Mouse (Mus musculus): ENCODE measurements around the gene Foxk2.

Gene Foxk2

DNA sequence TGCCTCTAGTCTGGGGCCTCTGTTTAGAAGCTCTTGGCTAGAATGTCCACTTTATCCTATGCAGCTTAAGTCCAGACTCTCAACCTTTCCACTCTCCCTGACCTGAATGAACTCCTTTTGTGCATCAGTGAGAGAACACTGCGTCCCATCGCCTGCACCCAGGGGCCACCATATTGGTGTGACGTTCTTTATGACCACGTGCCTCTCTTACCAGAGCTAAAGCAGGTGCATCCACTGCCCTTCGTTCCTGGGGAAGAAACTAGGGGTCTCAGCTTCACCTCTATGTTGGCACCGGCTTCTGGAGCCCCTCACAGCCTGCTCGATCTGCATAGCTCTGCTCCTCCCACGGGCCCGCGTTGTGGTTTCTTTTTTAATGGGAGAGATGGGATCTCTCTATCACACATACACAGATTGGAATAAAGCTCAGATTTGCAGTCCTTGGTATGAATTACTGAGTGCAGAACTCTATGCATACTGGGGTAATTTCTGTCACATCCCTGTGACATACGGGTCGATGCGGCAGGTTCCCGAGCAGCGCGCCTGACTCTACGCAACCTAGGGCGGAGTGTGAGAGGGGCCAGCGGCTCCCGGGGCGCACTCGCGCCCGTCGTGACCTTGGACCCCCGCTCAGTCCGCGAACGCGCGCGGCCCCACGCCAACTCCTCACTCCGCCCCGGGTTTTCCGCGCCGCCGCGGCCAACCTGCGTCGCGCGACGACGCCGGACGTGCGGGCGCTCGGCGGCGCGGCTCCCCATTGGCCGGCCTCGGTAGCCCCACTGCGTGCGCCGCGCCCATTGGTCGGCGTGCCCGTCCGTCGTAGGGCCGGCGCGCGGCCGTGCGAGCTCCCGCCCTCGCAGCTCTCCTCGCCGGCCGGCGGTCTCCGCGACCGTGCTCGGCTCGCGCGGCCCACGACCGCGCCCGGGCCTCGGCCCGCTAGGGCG is at the start of gene Foxk2:
Gene Foxk2, plus strand, starts transcription at position 831 of the 941 bp plus-strand sequence.
- peak; percentile 73 to 79 for DNase-seq

DNA sequence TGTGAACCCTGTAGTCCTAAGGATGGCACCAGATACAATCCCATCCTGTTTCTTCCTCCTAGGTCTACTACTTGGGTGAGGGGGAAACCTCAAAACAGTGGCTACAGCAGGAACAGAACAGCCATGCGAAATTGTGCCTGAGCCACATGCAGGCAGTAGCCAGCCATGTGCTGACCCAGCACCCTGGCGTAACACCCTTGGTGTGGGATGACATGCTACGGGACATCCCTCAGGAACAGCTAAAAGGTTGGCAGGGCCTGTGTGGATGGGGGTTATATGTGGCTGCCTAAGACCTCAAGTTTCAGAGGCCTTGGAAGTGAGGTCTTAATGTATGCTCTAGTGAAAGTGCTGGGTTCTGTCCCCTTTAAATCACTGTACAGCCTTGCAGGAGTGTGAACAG is 43.0 kb upstream of the Foxk2 start:
- no peak for DNase-seq

- DNase-seq, result no peak
Measured at GRCm38 (mm10) chr11:121219776-121220175, 40.0 kb upstream of the Foxk2 start.

- no peak for DNase-seq
Measured at GRCm38 (mm10) chr11:121220771-121221170, 39.0 kb upstream of the Foxk2 start.

GRCm38 (mm10) chr11:121221321-121222010 is 38.3 kb upstream of the Foxk2 start:
- DNase-seq, result no peak

DNA sequence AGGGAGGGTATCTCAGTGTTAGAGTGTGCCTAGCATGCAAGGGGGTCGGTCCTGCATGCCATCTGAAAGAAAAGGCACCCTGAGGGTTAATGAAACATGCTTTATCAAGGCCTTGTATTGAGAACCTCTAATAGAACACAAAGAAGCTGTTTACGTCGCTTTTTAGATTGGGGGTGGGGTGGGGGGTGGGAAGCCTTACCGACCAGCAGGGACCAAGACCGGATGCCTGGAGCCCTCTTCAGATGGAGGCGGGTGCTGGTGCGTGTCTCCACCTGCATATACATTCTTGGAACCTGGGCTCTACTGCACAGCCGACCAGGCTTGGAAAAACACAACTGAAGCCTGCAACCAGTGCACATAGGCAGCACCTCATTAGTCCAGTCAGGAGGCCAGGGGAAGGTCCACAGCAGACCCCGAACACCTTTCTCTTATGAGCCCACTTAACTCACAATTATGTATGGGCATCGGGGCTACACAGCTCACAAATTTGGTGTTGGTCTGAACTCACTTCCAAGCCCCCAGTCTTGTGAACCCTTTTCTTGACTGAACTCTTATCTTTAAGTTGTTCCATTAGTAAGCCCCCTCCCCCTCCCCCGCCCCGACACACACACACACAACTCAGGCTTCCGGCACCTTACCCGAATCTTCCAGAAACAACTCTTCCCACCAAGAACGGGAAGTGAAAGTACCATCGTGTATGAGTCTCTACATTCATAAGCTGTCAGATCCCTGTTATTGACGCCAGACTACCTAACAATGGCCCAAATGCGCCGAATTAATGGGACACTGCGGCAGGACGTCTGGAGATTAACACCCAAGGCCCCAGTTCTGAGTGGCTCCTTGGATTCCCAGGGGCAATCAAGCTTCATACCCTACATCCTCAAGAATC is 31.4 kb upstream of the Foxk2 start:
- peak; percentile 14 to 38 for DNase-seq

DNA sequence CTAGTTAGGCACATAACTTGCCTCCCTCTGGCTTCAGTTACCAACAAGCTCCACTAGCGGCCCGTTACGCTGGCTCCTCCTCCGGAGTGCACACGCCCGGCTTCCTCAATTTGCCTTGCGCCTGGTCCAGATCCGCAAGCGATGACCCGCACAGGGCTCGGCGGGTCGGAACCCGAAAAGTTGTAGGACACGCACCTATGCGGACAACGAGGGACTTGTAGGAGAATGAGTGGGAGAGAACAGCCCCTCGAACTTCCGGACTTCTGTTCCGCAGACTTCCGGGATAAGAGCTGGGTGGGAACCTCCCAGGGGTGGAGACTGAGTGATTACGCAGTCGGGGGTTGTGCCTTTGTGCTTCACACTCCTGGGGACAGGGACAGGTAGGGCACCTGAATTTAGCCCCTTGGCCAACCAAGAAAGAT is 30.8 kb upstream of the Foxk2 start, which contains the start of gene Cybc1:
Gene Cybc1, minus strand, starts transcription at position 305 of the 422 bp plus-strand sequence.
- peak; percentile 72 to 87 for DNase-seq

- no peak for DNase-seq
Measured at GRCm38 (mm10) chr11:121231191-121231590, 28.6 kb upstream of the Foxk2 start.

GRCm38 (mm10) chr11:121231628-121232291 is 28.0 kb upstream of the Foxk2 start:
- DNase-seq, result no peak

- DNase-seq, result no peak
Measured at GRCm38 (mm10) chr11:121232706-121233105, 27.1 kb upstream of the Foxk2 start.

DNA sequence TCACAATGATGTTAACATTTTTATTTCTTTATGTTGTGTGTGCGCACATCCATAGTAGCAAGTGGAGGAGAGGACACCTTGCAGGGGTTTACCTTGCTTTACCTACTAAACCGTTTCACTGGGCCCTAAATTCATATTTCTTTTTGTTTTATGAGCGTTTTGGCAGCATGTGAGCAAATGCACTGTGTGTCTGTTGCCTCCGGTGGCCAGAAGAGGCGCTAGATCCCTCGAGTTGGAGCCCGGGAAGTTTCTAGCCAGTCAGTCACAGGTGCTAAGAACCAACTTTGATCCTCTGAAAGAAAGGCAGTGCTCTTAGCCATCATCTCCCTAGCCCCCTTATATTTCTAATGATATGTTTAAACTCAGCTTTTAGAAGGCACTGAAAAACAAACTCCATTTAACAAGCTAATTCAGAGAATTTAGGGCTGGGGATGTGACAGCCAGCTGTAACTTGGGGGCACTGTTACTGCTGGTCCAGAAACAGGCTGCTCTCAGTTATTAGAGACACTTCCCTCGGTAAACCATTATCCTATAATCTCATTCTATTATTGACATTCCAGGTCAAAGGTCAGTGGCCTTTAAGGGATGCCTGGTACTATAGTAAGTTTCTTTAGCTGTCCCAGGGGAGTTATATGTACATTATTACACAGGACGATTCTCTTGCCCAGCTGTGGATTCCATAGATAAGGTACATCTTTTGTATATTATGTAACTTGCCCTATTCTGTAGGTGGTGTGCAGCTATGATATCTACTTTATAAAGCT is 24.1 kb upstream of the Foxk2 start:
- DNase-seq, result peak; percentile 46 to 63

- DNase-seq, result peak; percentile 99 to 100
Measured at GRCm38 (mm10) chr11:121236564-121237344, 23.0 kb upstream of the Foxk2 start, which contains the start of gene Narf. Gene Narf (plus strand): TSS chr11:121237253.

- DNase-seq, result peak in 1 of 2 experiments; percentile 49
Measured at GRCm38 (mm10) chr11:121237345-121238128, 22.3 kb upstream of the Foxk2 start.

DNA sequence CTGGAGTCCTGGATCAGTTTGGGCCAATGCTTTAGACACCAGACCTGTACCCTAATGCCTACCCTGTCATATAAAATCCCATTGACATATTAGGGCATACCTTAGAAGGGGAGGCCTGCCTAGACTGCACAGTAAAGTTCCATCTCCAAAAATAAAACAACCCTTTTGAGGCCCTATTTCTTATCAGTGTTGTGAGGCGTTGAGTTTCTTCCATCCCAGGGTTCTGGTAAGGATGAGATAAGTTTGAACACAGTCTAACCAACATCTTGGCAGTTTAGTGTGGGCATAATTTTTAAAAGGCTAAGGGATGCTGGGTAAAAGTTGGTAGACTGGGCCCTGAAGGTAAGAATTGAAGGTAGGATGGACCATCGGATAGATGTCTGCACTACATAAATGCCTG is 20.1 kb upstream of the Foxk2 start:
- DNase-seq, result no peak

- DNase-seq, result no peak
Measured at GRCm38 (mm10) chr11:121250196-121250595, 9.6 kb upstream of the Foxk2 start.

- peak; percentile 29 to 45 for DNase-seq
Measured at GRCm38 (mm10) chr11:121260211-121260906, 569 bp downstream of the Foxk2 start.

- DNase-seq, result no peak
Measured at GRCm38 (mm10) chr11:121261074-121261473, 1.3 kb downstream of the Foxk2 start.

DNA sequence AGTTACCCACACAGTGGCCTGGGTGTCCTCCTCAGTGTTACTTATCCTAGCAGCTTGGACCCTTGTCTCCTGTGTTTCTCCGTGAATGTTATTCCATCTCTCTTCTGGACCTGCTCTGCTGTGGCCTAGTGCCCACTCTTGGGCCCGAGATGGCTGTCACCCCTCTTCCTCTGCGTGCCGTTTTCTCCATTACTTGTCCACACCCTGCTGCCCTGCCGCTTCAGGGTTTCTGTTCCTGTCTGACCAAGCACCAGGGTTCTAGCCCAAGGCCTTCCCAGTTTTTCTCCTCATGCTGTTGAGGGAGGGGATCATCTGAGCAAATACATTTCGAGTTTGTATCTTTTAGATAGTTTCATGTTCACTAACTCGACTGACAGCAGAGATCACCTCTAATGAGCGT is 17.7 kb downstream of the Foxk2 start:
- no peak for DNase-seq

DNA sequence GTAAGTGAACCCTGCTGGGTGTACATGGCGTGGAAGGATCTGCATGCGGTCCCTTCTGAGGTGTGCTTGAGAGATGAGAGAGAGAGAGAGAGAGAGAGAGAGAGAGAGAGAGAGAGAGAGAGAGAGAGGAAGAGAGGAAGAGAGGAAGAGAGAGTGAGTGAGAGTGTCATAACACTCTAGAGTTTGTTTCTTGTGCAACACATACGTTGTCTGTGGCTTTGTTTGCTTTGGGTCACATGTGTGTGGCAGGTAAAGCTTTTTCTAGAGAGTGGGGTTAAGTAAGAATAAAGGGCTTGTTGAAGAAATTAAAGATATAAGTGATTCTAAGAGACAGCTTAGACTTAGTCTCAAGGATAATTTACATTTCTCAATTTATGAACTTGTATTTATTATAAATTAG is 18.2 kb downstream of the Foxk2 start:
- no peak for DNase-seq

All from thymus, adult 18-20 months (tissue).